Mouse (Mus musculus) embryonic fibroblast, embryonic 13.5 days (primary cell): ENCODE measurements around the gene Gatb. TPM values are rescaled to one million over a fixed set of nuclear protein-coding genes. Genes with fewer than 3 reads are reported as not detected.

Experiments used
- H3K27ac ChIP-seq: 2 replicates; pipeline ENCODE4 v1.5.1; 2012; ENCODE audit warnings: low read length, control low read depth, inconsistent platforms; ENCODE audit not compliant: insufficient read depth
- H3K4me1 ChIP-seq: 2 replicates; pipeline ENCODE4 v1.6.1; 2011; ENCODE audit warnings: low read length; ENCODE audit not compliant: control insufficient read depth, insufficient read depth
- H3K4me3 ChIP-seq: 2 replicates; pipeline ENCODE4 v1.5.1; 2011; ENCODE audit warnings: mild to moderate bottlenecking, control low read depth, low read length; ENCODE audit not compliant: insufficient read depth
- CTCF ChIP-seq: IDR thresholded peaks from 2 replicates; pipeline ENCODE4 v1.5.1; 2011; ENCODE audit warnings: mild to moderate bottlenecking, control low read depth, low read length, moderate library complexity, borderline replicate concordance; ENCODE audit not compliant: insufficient read depth
- POLR2A ChIP-seq: IDR thresholded peaks from 2 replicates; pipeline ENCODE4 v1.6.1; 2011; ENCODE audit warnings: low read depth, mild to moderate bottlenecking, control low read depth, low read length, moderate library complexity
- polyA plus RNA-seq: library from polyadenylated mRNA; stranded (reverse); fragments of >200 nt; gene quantifications from 2 replicates; pipeline ENCODE4 v1.2.4, GENCODE M21; 2011; ENCODE audit warnings: low read depth; ENCODE audit not compliant: missing spikeins, insufficient read length

The Gatb gene
- polyA plus RNA-seq, 1 experiment: 10.8 TPM

GRCm38 (mm10) chr3:85677133-85677532, 103.2 kb downstream of the Gatb start:
- Histone ChIP-seq H3K4me1 (no peaks in the 10 kb centered on the region), H3K27ac (no peak overlapping the region), H3K4me3 (no peak overlapping the region)
- TF ChIP-seq CTCF: no peak
- no peak for TF ChIP-seq POLR2A

GRCm38 (mm10) chr3:85677952-85678351, 104.0 kb downstream of the Gatb start:
- Histone ChIP-seq H3K27ac (no peak overlapping the region), H3K4me1 (no peaks in the 10 kb centered on the region), H3K4me3 (no peak overlapping the region)
- no peak for TF ChIP-seq CTCF
- no peak for TF ChIP-seq POLR2A

DNA sequence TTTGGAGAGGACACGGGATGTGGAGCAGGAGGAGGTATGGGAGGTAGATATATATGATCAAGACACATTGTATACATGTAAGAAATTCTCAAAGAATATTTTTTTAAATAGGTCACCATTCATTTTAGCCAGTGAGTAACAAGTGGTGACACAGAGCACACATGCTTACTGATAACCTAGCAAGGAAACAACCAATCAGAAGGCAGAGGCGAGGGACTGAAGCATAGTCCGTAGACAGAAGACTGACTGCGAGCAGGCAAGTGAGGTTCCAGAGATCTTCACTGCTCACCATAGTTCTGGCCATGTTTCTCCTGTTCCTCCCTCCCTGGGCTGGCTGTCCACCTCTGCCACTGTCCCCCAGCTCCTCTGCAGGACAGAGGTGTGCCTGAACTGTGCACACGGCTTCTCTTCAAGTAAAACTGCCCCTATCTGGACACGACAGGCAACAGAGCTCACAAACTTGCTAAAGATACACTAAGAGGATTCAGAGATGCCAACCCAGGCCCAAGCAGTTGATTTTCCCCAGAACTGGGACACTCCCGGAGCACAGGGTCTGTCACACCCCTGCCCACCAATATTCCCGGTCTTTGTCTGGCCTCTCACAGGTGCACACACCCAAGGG, 105.5 kb downstream of the Gatb start:
- TF ChIP-seq CTCF (no peak), POLR2A (no peak)
- no peak overlapping the region for H3K27ac ChIP-seq
- no peak overlapping the region for H3K4me3 ChIP-seq
- no peaks in the 10 kb centered on the region for H3K4me1 ChIP-seq

- H3K4me3 ChIP-seq: no peak overlapping the region
- TF ChIP-seq CTCF (no peak), POLR2A (no peak)
- H3K27ac ChIP-seq: no peak overlapping the region
- no peaks in the 10 kb centered on the region for H3K4me1 ChIP-seq
Observed at GRCm38 (mm10) chr3:85679960-85680359, 106.0 kb downstream of the Gatb start.

GRCm38 (mm10) chr3:85681136-85681535, 107.2 kb downstream of the Gatb start:
- no peak overlapping the region for H3K27ac ChIP-seq
- no peak for TF ChIP-seq POLR2A
- TF ChIP-seq CTCF: no peak
- no peak overlapping the region for H3K4me3 ChIP-seq

DNA sequence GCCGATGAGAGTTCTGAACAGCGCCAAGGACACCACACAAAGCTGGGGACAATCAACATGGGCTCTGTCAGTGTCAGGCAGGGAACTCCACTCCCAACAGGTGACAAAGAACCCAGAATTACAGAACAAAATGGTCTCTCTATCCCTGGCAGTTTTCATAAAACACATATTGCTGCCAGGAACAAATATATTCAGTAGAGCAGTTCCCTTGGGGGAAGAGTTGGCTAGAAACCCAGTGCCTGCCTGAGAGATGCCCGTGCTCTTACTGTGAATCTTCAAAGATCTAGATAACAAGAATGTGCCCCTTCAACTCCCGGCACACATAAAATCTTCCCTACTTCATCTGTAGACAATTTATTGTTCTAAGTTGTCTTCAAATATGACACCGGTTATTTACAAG, 109.7 kb downstream of the Gatb start:
- H3K4me1 ChIP-seq: no peaks in the 10 kb centered on the region
- H3K4me3 ChIP-seq: no peak overlapping the region
- H3K27ac ChIP-seq: no peak overlapping the region
- TF ChIP-seq POLR2A (no peak), CTCF (no peak)

More at GRCm38 (mm10) chr3:85681136-85681535, 107.2 kb downstream of the Gatb start:
- no peaks in the 10 kb centered on the region for H3K4me1 ChIP-seq

- H3K4me3 ChIP-seq: no peak overlapping the region
- no peaks in the 10 kb centered on the region for H3K4me1 ChIP-seq
- no peak for TF ChIP-seq CTCF
- TF ChIP-seq POLR2A: no peak
- no peak overlapping the region for H3K27ac ChIP-seq
Observed at GRCm38 (mm10) chr3:85685271-85685670, 111.4 kb downstream of the Gatb start.

GRCm38 (mm10) chr3:85688341-85688740, 114.4 kb downstream of the Gatb start:
- no peak for TF ChIP-seq CTCF
- TF ChIP-seq POLR2A: no peak
- H3K27ac ChIP-seq: no peak overlapping the region
- no peak overlapping the region for H3K4me3 ChIP-seq
- no peaks in the 10 kb centered on the region for H3K4me1 ChIP-seq

DNA sequence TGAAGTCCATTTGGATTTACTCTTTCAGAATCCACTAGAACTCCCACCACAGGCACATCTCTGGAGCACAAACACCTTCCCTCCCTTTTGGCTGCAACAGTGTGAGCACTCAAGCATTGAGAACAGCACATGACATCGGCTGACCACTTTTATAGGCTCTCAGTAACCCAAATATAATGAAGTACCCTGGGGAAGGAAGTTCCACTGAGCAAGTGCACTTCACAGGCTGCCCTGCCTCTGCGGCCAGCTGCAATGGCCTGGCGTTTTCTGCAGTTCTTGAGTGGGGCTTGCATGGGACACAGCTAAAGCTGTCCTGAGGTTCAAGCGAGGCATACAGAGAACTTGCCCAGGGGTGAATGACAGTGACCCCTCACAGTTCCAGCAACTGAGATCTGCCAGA, 117.2 kb downstream of the Gatb start:
- no peak for TF ChIP-seq POLR2A
- no peak for TF ChIP-seq CTCF
- Histone ChIP-seq H3K4me3 (no peak overlapping the region), H3K27ac (no peak overlapping the region), H3K4me1 (no peaks in the 10 kb centered on the region)

- no peak overlapping the region for H3K27ac ChIP-seq
- TF ChIP-seq CTCF (no peak), POLR2A (no peak)
- H3K4me1 ChIP-seq: no peaks in the 10 kb centered on the region
- H3K4me3 ChIP-seq: no peak overlapping the region
Observed at GRCm38 (mm10) chr3:85693013-85693412, 119.1 kb downstream of the Gatb start.
